Mouse (Mus musculus) kidney, postnatal 25 days (tissue): Measurements from ENCODE around the gene Cyp11a1.

Experiments
- DNase-seq, 2 experiments: peaks; one replicate each; pipeline ENCODE4 v3.0.0; 2021; ENCODE audit warnings: mixed read lengths in 2 of 2

Gene Cyp11a1

GRCm38 (mm10) chr9:57972776-57973439 lies 33.3 kb upstream of the Cyp11a1 start:
- DNase-seq, result no peak

- no peak for DNase-seq
These were observed 32.7 kb upstream of the Cyp11a1 start for GRCm38 (mm10) chr9:57973440-57974066.

DNA sequence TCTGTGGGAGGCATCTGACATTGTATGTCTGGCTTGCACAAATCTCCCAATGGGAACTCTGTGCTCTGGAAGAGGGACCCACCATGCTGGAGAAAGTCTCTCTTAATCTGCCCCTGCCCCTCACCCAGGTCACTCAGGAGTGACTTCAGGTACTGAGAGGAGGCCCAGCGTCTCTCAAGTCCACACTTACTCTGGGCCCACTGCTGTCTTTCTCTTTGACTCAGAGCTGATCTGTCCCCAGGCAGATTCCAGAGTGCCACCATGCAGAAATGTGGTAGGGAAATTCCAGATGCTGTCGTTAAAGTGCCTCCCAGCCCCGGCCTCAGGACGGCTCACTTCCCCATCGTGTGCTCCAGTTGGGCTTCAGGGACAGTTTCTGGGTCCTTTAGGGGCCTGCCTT lies 32.0 kb upstream of the Cyp11a1 start:
- DNase-seq, result no peak

- no peak for DNase-seq
These were observed 30.9 kb upstream of the Cyp11a1 start for GRCm38 (mm10) chr9:57975200-57975821.

- no peak for DNase-seq
These were observed 28.2 kb upstream of the Cyp11a1 start for GRCm38 (mm10) chr9:57978025-57978424.

GRCm38 (mm10) chr9:57978858-57979257 lies 27.4 kb upstream of the Cyp11a1 start:
- DNase-seq, result no peak

GRCm38 (mm10) chr9:57980570-57980969 lies 25.6 kb upstream of the Cyp11a1 start:
- DNase-seq, result no peak

DNA sequence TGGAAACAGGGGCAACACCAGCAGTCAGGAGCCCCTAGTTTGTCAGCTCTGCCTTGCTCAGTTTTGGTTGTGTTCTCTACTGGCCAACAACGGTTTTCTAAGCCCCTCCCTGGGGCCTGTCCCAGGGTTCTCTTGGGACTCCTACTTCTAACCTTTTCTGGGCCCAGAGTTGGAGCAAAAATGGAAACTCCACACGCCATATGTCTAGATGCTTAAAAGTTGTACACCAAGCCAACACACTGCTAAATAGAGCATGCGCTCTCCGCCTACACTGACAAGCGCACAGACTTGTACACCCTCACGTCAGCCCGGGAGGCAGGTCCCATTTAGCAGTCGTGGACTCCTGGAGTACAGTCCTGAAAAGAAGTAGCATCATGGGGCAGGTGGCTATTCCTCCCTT lies 20.9 kb upstream of the Cyp11a1 start:
- DNase-seq, result no peak

- DNase-seq, result no peak
These were observed 19.9 kb upstream of the Cyp11a1 start for GRCm38 (mm10) chr9:57986293-57986692.

GRCm38 (mm10) chr9:57988098-57988497 lies 18.1 kb upstream of the Cyp11a1 start:
- DNase-seq, result no peak

- DNase-seq, result no peak
These were observed 16.9 kb upstream of the Cyp11a1 start for GRCm38 (mm10) chr9:57989309-57989708.

- peak in 1 of 2 experiments; percentile 35 for DNase-seq
These were observed 15.6 kb upstream of the Cyp11a1 start for GRCm38 (mm10) chr9:57990438-57991110.

DNA sequence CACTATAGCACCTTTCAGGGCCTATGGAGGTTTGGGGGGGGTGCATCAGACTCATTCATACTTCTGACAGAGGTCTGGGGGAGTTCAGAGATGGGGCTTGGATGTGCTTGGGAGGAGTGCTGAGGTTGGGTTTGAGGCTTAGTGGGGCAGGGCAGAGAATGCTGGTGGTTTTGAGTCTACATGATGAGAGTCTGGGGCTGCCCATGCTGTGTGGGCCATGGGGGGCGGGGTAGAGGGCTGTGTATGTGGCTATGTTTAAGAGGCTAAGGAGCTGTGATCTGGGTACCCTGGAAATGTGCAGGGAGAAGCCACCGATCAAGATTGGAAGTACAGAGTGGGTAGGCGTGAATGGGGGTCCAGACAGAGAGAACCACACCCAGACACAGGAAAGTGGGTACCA lies 14.2 kb upstream of the Cyp11a1 start:
- DNase-seq, result no peak

GRCm38 (mm10) chr9:57992781-57993591 lies 13.2 kb upstream of the Cyp11a1 start:
- DNase-seq, result no peak

DNA sequence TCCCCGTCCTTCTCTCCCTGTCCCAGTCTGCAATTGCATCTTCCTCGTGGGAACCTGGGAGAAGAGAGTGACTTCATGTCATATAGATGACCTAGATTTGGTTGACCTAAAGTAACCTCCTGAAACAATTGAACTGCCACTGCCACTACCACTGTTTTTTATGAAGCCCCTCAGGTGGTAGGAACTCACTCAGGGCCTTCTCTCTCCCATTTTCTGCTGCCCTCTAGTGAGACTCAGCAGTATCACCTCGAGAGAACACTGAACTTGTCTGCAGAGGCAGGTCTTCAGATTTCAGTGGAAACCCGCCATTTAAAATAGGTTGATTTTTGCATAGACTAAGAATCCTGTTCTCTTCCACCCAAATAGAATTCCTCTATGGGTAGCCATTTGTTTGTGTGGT lies 10.9 kb upstream of the Cyp11a1 start:
- peak in 1 of 2 experiments; percentile 21 for DNase-seq

DNA sequence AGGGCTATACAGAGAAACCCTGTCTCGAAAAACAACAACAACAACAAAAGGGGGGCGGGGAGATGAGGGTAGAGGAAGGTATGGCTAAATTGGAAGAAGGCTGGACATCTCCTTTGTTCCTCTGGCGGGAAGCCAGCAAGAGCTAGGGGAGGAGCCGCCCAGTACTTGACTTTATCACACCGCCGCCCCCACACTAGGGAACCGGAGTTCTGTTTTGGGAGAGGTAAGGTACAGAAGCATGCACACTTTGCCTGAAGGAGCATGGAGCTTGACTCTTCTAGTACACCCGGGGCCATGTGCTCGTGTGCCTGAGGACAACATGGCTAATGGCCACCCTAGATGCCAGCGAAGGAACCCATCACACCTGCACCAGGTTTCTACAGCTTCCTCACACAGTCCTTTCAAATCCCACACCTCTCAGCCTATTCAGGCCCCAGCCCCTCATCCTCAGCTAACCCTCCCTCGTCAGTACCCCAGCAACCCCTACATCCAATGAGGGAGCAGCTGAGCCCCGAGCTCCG lies 8.6 kb upstream of the Cyp11a1 start:
- peak in 1 of 2 experiments; percentile 60 for DNase-seq

GRCm38 (mm10) chr9:57998032-57998659 lies 8.1 kb upstream of the Cyp11a1 start:
- DNase-seq, result peak; percentile 49 to 72

- no peak for DNase-seq
These were observed 7.5 kb upstream of the Cyp11a1 start for GRCm38 (mm10) chr9:57998685-57999084.

GRCm38 (mm10) chr9:57999676-58000075 lies 6.5 kb upstream of the Cyp11a1 start:
- no peak for DNase-seq

DNA sequence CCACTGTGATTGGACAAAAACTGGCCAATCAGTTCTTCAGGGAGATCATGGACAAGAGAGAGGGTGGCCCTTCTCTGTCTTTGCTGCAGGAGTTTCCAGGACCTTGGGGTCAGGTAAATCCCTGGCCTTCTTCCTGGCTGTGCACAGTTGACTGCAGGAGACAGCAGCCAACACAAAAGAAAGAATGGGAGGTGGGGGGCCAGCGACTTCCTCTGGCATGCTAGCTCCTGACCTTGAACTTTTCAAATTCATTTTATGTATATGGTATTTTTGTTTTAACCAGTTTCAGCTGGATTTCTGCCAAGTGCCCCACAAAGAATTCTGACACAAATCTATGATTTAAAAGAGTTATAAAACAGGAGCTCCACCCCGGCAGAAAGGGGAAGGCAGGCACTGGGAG lies 2.9 kb upstream of the Cyp11a1 start:
- peak in 1 of 2 experiments; percentile 9 for DNase-seq

DNA sequence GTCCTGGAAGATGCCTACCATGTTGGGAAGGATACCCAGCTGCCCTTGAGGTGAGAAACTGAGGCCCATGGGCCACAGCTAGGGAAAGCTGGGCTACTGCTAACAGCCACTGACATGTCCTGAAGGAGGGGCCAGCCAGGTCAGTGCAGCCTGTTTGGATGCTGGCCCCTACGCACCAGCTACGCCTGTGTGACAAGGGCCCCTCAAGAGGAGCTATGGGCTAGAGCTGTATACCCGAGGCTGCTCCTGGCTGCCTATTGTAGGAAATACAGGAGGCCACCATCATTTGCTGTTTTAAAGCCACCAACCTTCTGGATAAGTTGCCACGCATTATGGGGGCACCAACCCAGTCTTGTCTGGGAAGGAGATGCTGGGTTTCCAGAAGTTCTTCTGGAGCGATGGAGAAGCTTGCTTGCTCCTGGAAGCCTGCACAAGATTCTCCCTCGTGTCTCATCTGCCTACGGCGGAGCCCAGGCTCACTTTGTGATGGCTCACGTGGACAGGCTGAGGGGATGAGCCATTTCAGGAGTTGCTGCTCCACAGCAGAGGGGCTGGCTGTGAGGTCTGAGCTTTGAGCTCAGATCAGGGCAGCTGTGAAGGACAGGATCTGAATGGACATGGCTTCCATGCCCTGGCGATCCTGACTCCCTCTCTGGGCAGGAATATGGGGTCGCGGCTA lies 2.3 kb downstream of the Cyp11a1 start:
- DNase-seq, result no peak
